Mouse (Mus musculus) A20 (cell line): ENCODE measurements at regions not wholly inside any gene's neighbourhood (a gene's known extent, or its start where the extent isn't known, plus 50 kb on each side); places are given as distances from the start of the nearest gene placed in this dataset.

Experiments
- DNase-seq: peaks from one replicate; pipeline ENCODE4 v3.0.0-alpha.2; 2011; ENCODE audit warnings: low read depth, low spot score

GRCm38 (mm10) chr1:61050346-61050745 is 72.6 kb downstream of the Icos start:
- no peak for DNase-seq

GRCm38 (mm10) chr1:61053676-61054075 is 75.9 kb downstream of the Icos start:
- DNase-seq, result no peak

DNA sequence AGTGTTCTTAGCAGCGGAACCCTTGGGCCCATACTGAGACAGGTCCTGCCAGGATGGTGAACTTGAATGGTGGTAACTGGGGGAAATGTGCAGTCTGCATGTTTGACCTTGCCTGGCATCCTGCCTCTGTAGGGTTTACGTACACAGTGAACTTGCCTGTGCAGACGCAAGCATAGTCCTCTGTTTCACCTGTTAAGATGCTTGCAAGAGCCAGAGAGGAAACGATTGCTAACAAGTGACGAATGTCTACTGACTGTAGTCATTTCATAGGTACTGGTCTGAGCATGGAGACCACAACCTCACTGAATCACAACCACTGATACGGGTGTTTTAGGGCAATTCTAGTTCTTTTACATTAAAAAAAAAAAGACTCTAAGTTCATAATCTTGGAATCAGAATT is 76.7 kb downstream of the Icos start:
- DNase-seq, result no peak

DNA sequence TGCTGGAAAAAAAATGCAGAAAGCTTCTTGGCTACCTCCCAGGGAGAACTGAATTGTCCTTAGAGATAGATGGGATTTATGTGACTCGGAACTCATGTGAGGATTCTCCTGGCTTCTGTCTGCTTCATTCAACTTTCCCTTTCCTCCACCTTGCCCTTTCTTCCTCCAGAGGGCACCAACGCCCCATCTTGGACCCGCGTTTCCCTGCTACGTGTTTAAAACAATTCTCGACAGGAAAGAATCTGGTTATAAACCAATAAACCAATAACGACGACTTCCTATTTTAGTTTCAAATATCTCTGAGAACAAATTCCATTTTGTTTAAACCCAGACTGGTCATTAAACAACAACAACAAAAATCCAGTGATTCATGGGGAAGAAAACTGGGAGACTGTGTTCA is 77.4 kb downstream of the Icos start:
- DNase-seq, result peak; percentile 39

- DNase-seq, result no peak
Measured at GRCm38 (mm10) chr1:61059910-61060536, 82.3 kb downstream of the Icos start.

DNA sequence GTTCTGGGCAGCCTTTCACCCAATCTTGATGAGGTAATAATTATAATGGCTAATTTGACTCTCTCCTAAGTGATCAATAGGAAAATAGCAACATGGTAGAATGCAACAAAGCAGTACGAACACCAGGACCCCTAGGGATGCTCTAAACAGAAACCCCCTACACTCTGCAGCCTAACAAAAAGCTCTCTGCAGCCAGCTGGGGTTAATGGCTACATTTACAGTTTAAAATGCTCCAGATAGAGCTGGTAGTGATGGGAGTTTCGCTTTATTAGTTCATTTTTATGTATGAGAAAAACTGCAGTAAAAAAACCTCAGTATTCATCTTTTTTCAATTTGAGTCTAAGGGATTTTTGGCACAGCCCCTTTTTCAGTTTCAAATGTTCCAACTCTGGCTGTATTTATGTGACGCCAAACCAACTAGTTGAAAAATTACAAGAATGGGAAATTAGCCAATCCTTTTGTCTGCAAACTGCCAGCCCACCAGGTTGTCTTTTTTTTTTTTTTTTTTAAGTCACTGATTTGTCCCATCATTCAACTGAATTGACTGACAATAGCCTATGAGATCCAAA is 84.2 kb downstream of the Icos start:
- DNase-seq, result no peak

GRCm38 (mm10) chr1:61068112-61068511 is 90.4 kb downstream of the Icos start:
- DNase-seq, result no peak

- DNase-seq, result no peak
Measured at GRCm38 (mm10) chr1:61074127-61074526, 96.4 kb downstream of the Icos start.

- DNase-seq, result no peak
Measured at GRCm38 (mm10) chr1:61075335-61075734, 97.6 kb downstream of the Icos start.

DNA sequence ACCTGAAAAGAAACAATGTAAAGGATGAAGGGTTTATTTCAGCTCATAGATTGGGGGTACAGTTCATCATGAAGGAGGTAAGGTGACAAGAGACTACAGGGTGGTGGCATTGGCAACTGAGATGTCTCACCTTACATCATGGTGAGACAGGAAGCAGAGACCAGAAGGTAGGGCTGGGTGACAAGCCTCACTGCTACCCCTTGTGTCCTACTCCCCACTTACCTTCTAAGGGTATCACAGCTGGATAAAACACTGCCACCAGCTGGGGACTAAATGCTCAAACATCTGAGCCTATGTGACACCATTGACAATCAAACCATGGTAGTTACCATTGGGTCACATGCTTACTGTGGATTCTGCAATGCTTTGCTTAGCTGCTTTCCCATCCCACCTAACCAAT is 107.0 kb downstream of the Icos start:
- no peak for DNase-seq

GRCm38 (mm10) chr1:61086811-61087210 is 109.1 kb downstream of the Icos start:
- DNase-seq, result no peak

DNA sequence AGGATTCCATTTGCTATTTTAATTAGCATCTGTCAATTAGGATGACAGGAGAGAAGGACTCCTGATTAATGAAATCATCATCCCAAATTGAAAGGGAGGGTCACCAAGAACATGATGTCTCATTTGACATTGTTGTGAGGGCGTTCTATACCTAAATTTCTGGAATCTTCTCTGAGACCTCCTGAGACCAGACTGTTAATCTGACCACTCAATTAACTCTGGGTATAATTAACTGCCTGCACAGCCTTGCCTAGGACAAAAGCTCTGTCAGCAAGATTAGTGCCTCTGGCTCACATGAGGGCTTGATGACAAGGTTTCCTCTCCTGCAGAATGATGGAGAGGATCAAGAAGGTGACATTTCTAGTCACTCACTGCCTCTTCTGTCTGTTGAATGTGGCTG is 113.1 kb downstream of the Icos start:
- DNase-seq, result no peak

- no peak for DNase-seq
Measured at GRCm38 (mm10) chr1:61095481-61096165, 117.9 kb downstream of the Icos start.

DNA sequence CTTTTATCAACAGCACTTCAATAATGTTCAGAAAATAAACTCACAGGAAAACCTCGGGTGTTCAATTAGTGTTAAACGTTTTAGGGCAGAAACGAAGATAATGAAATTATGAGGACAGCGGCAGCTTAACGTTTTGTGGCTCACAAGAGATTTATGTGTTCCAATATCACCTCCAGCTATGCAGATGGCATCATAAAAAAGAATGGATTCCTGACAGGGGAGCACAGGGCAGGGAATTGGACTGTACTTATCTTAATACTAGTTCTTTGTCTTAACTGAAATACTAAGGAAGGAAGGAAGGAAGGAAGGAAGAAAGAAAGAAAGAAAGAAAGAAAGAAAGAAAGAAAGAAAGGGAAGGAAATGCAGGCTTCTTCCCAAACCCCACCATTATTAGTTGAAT is 121.6 kb downstream of the Icos start:
- no peak for DNase-seq

GRCm38 (mm10) chr1:61101679-61102078 is 124.0 kb downstream of the Icos start:
- peak; percentile 25 for DNase-seq

DNA sequence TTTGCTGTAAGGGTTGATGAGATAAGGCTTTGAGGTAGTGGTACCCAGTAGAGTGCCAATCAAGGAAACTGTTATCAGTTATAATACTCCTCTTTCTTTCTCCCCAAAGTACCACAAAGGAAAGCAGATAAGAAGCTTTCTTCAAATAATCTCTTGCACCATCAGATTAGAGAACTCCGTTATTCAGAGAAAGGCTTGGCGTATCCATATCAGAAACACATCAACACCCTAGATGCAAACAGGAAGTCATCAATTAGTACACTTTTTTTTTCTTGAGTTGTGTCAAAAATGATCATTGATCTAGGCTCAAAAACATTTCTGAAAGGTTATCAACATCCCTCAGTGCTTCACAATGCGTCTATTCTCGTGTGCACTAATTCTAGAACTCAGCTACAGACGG is 124.6 kb downstream of the Icos start:
- no peak for DNase-seq

- no peak for DNase-seq
Measured at GRCm38 (mm10) chr1:61103581-61103980, 125.9 kb downstream of the Icos start.

DNA sequence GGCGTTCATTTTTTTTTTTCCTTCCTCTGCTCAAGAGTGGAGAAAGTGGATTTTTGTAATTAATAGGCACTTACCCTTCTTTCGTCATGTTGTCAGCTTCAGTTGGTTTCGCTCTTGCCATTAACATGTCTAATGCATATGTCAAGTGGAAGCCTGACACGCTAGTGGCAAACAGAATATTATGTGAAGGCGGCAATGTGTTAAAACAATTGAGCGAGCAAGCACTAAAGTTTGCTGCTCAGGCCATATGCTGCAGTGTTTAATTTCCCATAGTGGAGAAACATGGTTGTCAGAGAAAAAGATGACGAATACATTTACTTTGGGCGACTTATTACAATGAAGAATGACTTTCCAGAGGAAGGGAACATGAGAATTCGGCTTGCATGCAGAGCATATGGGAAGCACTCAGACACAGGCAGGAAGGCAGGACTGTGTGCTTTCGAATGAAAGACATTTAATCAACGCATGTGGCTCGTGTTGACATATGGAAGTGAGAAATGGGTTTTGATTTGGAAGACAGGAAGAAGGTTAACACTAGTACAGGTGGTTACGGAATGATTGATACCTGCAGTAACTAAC is 134.1 kb downstream of the Icos start:
- no peak for DNase-seq

GRCm38 (mm10) chr1:61117535-61117934 is 139.8 kb downstream of the Icos start:
- no peak for DNase-seq

DNA sequence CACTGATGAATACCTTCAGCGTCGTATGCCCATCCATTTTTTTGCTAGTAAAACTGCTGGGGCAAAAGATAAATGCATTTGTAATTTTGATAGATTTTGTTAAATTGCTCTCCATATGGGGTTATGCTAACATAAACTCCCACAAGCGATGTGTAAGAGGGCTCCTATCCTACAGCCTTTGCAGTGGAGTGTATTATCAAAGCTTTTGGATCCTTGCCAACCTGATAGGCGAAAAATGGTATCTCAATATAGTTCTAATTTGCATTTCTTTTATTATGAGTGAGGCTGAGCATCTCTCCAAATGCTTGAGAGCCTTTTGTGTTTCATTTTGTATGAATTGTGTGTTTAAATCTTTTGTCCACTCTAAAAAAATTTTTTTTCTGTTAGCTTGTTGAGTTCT is 140.3 kb downstream of the Icos start:
- no peak for DNase-seq

DNA sequence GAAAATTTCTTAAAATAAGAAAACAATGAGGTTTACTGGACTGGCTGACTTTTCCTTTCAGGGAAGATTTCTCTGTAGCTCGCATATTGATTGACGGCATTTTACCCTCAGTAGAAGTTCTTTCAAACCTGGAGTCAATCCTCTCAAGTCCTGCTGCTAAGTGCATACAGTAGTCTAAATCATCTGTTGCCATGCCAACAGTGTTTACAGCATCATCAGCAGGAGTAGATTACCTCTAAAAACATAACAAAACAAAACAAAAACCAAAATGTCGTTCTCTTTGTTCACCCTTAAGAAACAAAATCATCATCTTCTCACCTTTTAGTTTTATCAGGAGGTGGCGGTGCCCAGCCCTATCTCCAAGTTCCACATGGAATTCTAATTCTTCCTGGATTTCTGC is 143.8 kb downstream of the Icos start:
- DNase-seq, result no peak

- DNase-seq, result peak; percentile 3
Measured at GRCm38 (mm10) chr1:61125127-61125526, 147.4 kb downstream of the Icos start.
